Mouse (Mus musculus) adrenal gland, postnatal 0 days (tissue): ENCODE measurements around the gene Gm10803. TPM values are rescaled to one million over a fixed set of nuclear protein-coding genes. Genes with fewer than 3 reads are reported as not detected.

Source experiments
- polyA plus RNA-seq: library from polyadenylated mRNA; unstranded; fragments of >200 nt; fragmentation: Nextera tagmentation; extraction: Ambion mirVana; gene quantifications from 2 replicates; pipeline ENCODE4 v1.2.1, GENCODE M21; 2015

Gene Gm10803
- not detected in 2 replicates for polyA plus RNA-seq

DNA sequence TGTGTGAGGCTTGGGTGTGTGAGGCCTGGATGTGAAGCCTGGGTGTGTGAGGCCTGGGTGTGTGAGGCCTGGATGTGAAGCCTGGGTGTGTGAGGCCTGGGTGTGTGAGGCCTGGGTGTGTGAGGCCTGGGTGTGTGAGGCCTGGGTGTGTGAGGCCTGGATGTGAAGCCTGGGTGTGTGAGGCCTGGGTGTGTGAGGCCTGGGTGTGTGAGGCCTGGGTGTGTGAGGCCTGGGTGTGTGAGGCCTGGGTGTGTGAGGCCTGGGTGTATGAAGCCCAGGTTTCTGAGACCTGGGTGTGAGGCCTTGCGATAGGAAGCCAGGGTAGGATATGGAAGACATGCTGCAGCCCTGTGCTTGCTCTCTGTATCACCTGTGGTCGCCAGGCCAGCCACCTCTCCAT, at the start of gene Gm10803:
Gene Gm10803 (plus strand): TSS at position 301 of the 400 bp plus-strand sequence.

Other genes with a start within 250 kb of the Gm10803 start
- 35.5 and 58.3 TPM in 2 replicates for gene Tspan18, start 226.1 kb upstream of the Gm10803 start, polyA plus RNA-seq
- 69.7 and 82.0 TPM in 2 replicates for gene Cd82, start 97.4 kb upstream of the Gm10803 start, polyA plus RNA-seq
- 0.36 and 0.63 TPM in 2 replicates for gene Alx4, start 81.8 kb downstream of the Gm10803 start, polyA plus RNA-seq